Mouse (Mus musculus) liver, embryonic 13.5 days (tissue): Measurements from ENCODE around the gene Cactin. TPM values are rescaled to one million over a fixed set of nuclear protein-coding genes. Genes with fewer than 3 reads are reported as not detected.

ENCODE experiments used
- ATAC-seq: fragments of 200-750 bp; cut with Nextera tagmentation; 2 replicates; pipeline ENCODE4 v1.8.0; 2017; ENCODE audit warnings: low read depth, mild to moderate bottlenecking, moderate number of reproducible peaks, moderate library complexity
- DNase-seq: peaks from one replicate; pipeline ENCODE4 v3.0.0; 2022
- H3K27ac ChIP-seq: fragments of 300-500 bp; sonication (generic); 2 replicates; pipeline ENCODE4 v1.5.1; 2015; ENCODE audit warnings: moderate library complexity, mild to moderate bottlenecking, inconsistent platforms
- H3K27me3 ChIP-seq: fragments of 300-500 bp; sonication (generic); 2 replicates; pipeline ENCODE4 v1.6.1; 2015; ENCODE audit warnings: mild to moderate bottlenecking, inconsistent platforms
- H3K36me3 ChIP-seq: fragments of 300-500 bp; sonication (generic); 2 replicates; pipeline ENCODE4 v1.6.1; 2015; ENCODE audit warnings: mild to moderate bottlenecking, inconsistent platforms
- H3K4me1 ChIP-seq: fragments of 300-500 bp; sonication (generic); replicated peaks from 2 replicates; pipeline ENCODE4 v1.6.1; 2015; ENCODE audit warnings: inconsistent platforms
- H3K4me2 ChIP-seq: fragments of 300-500 bp; sonication (generic); 2 replicates; pipeline ENCODE4 v1.6.1; 2015; ENCODE audit warnings: inconsistent platforms, mild to moderate bottlenecking, moderate library complexity
- H3K4me3 ChIP-seq: fragments of 300-500 bp; sonication (generic); replicated peaks from 2 replicates; pipeline ENCODE4 v1.5.1; 2015; ENCODE audit warnings: mild to moderate bottlenecking, inconsistent platforms
- H3K9ac ChIP-seq: fragments of 300-500 bp; sonication (generic); 2 replicates; pipeline ENCODE4 v1.6.1; 2015; ENCODE audit warnings: mild to moderate bottlenecking, inconsistent platforms
- H3K9me3 ChIP-seq: fragments of 300-500 bp; sonication (generic); replicated peaks from 2 replicates; pipeline ENCODE4 v1.6.1; 2016; ENCODE audit warnings: inconsistent platforms
- WGBS: fragments of 180-500 bp; shearing (Covaris S2); methylation state at CpG from one replicate; pipeline ENCODE4 v1.1.7; 2015; ENCODE audit not compliant: insufficient replicate concordance; 5-methylcytosine and 5-hydroxymethylcytosine counted together
- polyA plus RNA-seq: library from polyadenylated mRNA; unstranded; fragments of >200 nt; fragmentation: Nextera tagmentation; extraction: Ambion mirVana; gene quantifications from 2 replicates; pipeline ENCODE4 v1.2.1, GENCODE M21; 2015

Cactin gene
- polyA plus RNA-seq, 1 experiment from 2014 or later: 29.5 TPM

- peaks cover 30% of the 10 kb centered on the region for H3K36me3 ChIP-seq
- H3K9ac ChIP-seq: peak overlapping the region; percentile 43
- peak overlapping the region; percentile 25 for H3K4me2 ChIP-seq
- no peaks in the 10 kb centered on the region for H3K9me3 ChIP-seq
- ATAC-seq (no peak), DNase-seq (no peak)
- no peak overlapping the region; the same call in 1 of the 2 replicates for H3K4me3 ChIP-seq
- peaks cover 19% of the 10 kb centered on the region for H3K27me3 ChIP-seq
- peak overlapping the region; percentile 72 for H3K27ac ChIP-seq
- peaks cover 53% of the 10 kb centered on the region for H3K4me1 ChIP-seq
- 60% methylated on average over 10 of the region's 10 CpGs for WGBS
These were observed 8.5 kb downstream of the Cactin start for GRCm38 (mm10) chr10:81329194-81329975.

- WGBS: 64% methylated on average over 4 of the region's 4 CpGs
- Histone ChIP-seq H3K27me3 (peaks cover 21% of the 10 kb centered on the region), H3K4me3 (no peak overlapping the region), H3K4me2 (peak overlapping the region; percentile 7; the same call in 1 of the 2 replicates), H3K36me3 (peaks cover 24% of the 10 kb centered on the region), H3K9ac (peak overlapping the region; percentile 43; the same call in 1 of the 2 replicates), H3K4me1 (peaks cover 53% of the 10 kb centered on the region), H3K9me3 (no peaks in the 10 kb centered on the region), H3K27ac (peak overlapping the region; percentile 37)
- ATAC-seq (no peak), DNase-seq (no peak)
These were observed 9.1 kb downstream of the Cactin start for GRCm38 (mm10) chr10:81330007-81330406.

GRCm38 (mm10) chr10:81332277-81332676 lies 11.4 kb downstream of the Cactin start:
- peaks cover 37% of the 10 kb centered on the region for H3K4me1 ChIP-seq
- H3K9me3 ChIP-seq: no peaks in the 10 kb centered on the region
- 48% methylated on average over 29 of the region's 29 CpGs for WGBS
- H3K4me3 ChIP-seq: no peak overlapping the region
- peaks cover 26% of the 10 kb centered on the region for H3K27me3 ChIP-seq
- ATAC-seq (no peak), DNase-seq (no peak)
- peak overlapping the region; percentile 24; the same call in 1 of the 2 replicates for H3K4me2 ChIP-seq
- H3K36me3 ChIP-seq: peaks cover under 1% of the 10 kb centered on the region
- no peak overlapping the region for H3K27ac ChIP-seq
- H3K9ac ChIP-seq: no peak overlapping the region

GRCm38 (mm10) chr10:81334324-81334723 lies 13.4 kb downstream of the Cactin start:
- H3K36me3 ChIP-seq: no peaks in the 10 kb centered on the region
- peaks cover 25% of the 10 kb centered on the region for H3K4me1 ChIP-seq
- H3K9me3 ChIP-seq: no peaks in the 10 kb centered on the region
- H3K9ac ChIP-seq: no peak overlapping the region
- H3K4me2 ChIP-seq: no peak overlapping the region
- H3K4me3 ChIP-seq: no peak overlapping the region
- ATAC-seq (no peak), DNase-seq (no peak)
- 80% methylated on average over 11 of the region's 11 CpGs for WGBS
- no peak overlapping the region for H3K27ac ChIP-seq
- H3K27me3 ChIP-seq: peaks cover 37% of the 10 kb centered on the region

- H3K36me3 ChIP-seq: no peaks in the 10 kb centered on the region
- H3K27me3 ChIP-seq: peaks cover 37% of the 10 kb centered on the region
- ATAC-seq (no peak), DNase-seq (no peak)
- H3K4me3 ChIP-seq: no peak overlapping the region
- 70% methylated on average over 18 of the region's 19 CpGs for WGBS
- no peaks in the 10 kb centered on the region for H3K9me3 ChIP-seq
- H3K27ac ChIP-seq: no peak overlapping the region
- no peak overlapping the region for H3K9ac ChIP-seq
- H3K4me1 ChIP-seq: peaks cover 22% of the 10 kb centered on the region
- no peak overlapping the region for H3K4me2 ChIP-seq
These were observed 14.8 kb downstream of the Cactin start for GRCm38 (mm10) chr10:81335393-81336340.

GRCm38 (mm10) chr10:81336558-81336957 lies 15.7 kb downstream of the Cactin start:
- Histone ChIP-seq H3K27me3 (peaks cover 43% of the 10 kb centered on the region), H3K4me1 (peaks cover 30% of the 10 kb centered on the region), H3K9me3 (no peaks in the 10 kb centered on the region), H3K9ac (no peak overlapping the region), H3K27ac (no peak overlapping the region), H3K36me3 (no peaks in the 10 kb centered on the region), H3K4me3 (no peak overlapping the region), H3K4me2 (no peak overlapping the region)
- 86% methylated on average over 4 of the region's 4 CpGs for WGBS
- DNase-seq (no peak), ATAC-seq (no peak)

- no peak overlapping the region; the same call in 1 of the 2 replicates for H3K9ac ChIP-seq
- no peaks in the 10 kb centered on the region for H3K9me3 ChIP-seq
- no peak overlapping the region for H3K4me2 ChIP-seq
- no peak overlapping the region for H3K4me3 ChIP-seq
- DNase-seq (peak; percentile 58), ATAC-seq (peak; percentile 63)
- H3K36me3 ChIP-seq: no peaks in the 10 kb centered on the region
- no peak overlapping the region for H3K27ac ChIP-seq
- WGBS: 39% methylated on average over 17 of the region's 17 CpGs
- peaks cover 62% of the 10 kb centered on the region for H3K27me3 ChIP-seq
- H3K4me1 ChIP-seq: peaks cover 39% of the 10 kb centered on the region
These were observed 19.8 kb downstream of the Cactin start for GRCm38 (mm10) chr10:81340551-81341332.

GRCm38 (mm10) chr10:81341333-81341949 lies 20.5 kb downstream of the Cactin start:
- 30% methylated on average over 16 of the region's 16 CpGs for WGBS
- peaks cover 66% of the 10 kb centered on the region for H3K27me3 ChIP-seq
- H3K27ac ChIP-seq: no peak overlapping the region
- peaks cover 45% of the 10 kb centered on the region for H3K4me1 ChIP-seq
- no peak for ATAC-seq
- DNase-seq: peak; percentile 48
- no peak overlapping the region for H3K4me2 ChIP-seq
- H3K9ac ChIP-seq: no peak overlapping the region; the same call in 1 of the 2 replicates
- no peak overlapping the region for H3K4me3 ChIP-seq
- no peaks in the 10 kb centered on the region for H3K9me3 ChIP-seq
- H3K36me3 ChIP-seq: no peaks in the 10 kb centered on the region

GRCm38 (mm10) chr10:81342686-81343505 lies 22.0 kb downstream of the Cactin start, which contains the start of gene Gipc3:
TSS of gene Gipc3 (minus strand) at chr10:81343266.
- peaks cover 58% of the 10 kb centered on the region for H3K4me1 ChIP-seq
- WGBS: 4% methylated on average over 66 of the region's 67 CpGs
- no peak for ATAC-seq
- peak within 1 kb of the TSS; percentile 69 for H3K4me2 ChIP-seq
- no peaks in the 10 kb centered on the region for H3K9me3 ChIP-seq
- H3K4me3 ChIP-seq: peak within 1 kb of the TSS; percentile 57
- H3K36me3 ChIP-seq: peaks cover 4% of the 10 kb centered on the region; the same call in 1 of the 2 replicates
- no peak within 1 kb of the TSS for H3K27ac ChIP-seq
- peaks cover 56% of the 10 kb centered on the region for H3K27me3 ChIP-seq
- peak within 1 kb of the TSS; percentile 58 for H3K9ac ChIP-seq
- DNase-seq: no peak
